Mouse (Mus musculus): ENCODE measurements around the gene Phf11d. TPM values are rescaled to one million over a fixed set of nuclear protein-coding genes. Genes with fewer than 3 reads are reported as not detected.

Gene Phf11d
- 11.1 TPM for total RNA-seq (2023)

GRCm38 (mm10) chr14:59365244-59365644 lies at the start of gene Phf11d:
TSS of gene Phf11d (minus strand) at chr14:59365470.

GRCm38 (mm10) chr14:59395281-59395680 lies 30.0 kb upstream of the Phf11d start, which contains the start of gene Phf11c:
TSS of gene Phf11c (minus strand) at chr14:59395381.

GRCm38 (mm10) chr14:59341189-59341588 lies 24.1 kb downstream of the Phf11d start, which contains the start of gene Phf11b:
TSS of gene Phf11b (minus strand) at chr14:59341351.

Other genes starting within 250 kb of the Phf11d start
- gene 1700129C05Rik, start 222.6 kb downstream of the Phf11d start, total RNA-seq (2023): not detected
- gene Gm5142, start 186.7 kb downstream of the Phf11d start, total RNA-seq (2023): not detected
- gene Rcbtb1, start 164.3 kb downstream of the Phf11d start, total RNA-seq (2023): 66.7 TPM
- gene Gm6904, start 105.3 kb downstream of the Phf11d start, total RNA-seq (2023): 3.2 TPM
- gene Phf11a, start 67.9 kb downstream of the Phf11d start, total RNA-seq (2023): 2.2 TPM
- 26.0 TPM for gene Phf11b, start 24.1 kb downstream of the Phf11d start, total RNA-seq (2023)
- 15.4 TPM for gene Phf11c, start 29.9 kb upstream of the Phf11d start, total RNA-seq (2023)
- 50.1 TPM for gene Setdb2, start 75.4 kb upstream of the Phf11d start, total RNA-seq (2023)
- 30.1 TPM for gene Cab39l, start 75.5 kb upstream of the Phf11d start, total RNA-seq (2023)
- 34.7 TPM for gene Cdadc1, start 232.5 kb upstream of the Phf11d start, total RNA-seq (2023)